Mouse (Mus musculus) limb, embryonic 14.5 days (tissue): ENCODE results near the gene Serinc3. TPM values are rescaled to one million over a fixed set of nuclear protein-coding genes. Genes with fewer than 3 reads are reported as not detected.
A peak's percentile ranks its signal among the peaks of the same experiment; 100 is the strongest.

Experiments used
- ATAC-seq: fragments of 200-750 bp; cut with Nextera tagmentation; 2 replicates; pipeline ENCODE4 v1.8.0; 2017; ENCODE audit warnings: low read depth, moderate number of reproducible peaks, moderate TSS enrichment; ENCODE audit not compliant: low FRiP score
- DNase-seq: peaks from one replicate; pipeline ENCODE4 v3.0.0-alpha.2; 2015; ENCODE audit warnings: low spot score
- H3K27ac ChIP-seq: fragments of 300-500 bp; sonication (generic); replicated peaks from 2 replicates; pipeline ENCODE4 v1.5.1; 2014; ENCODE audit warnings: low read depth, mild to moderate bottlenecking, low read length, moderate library complexity, mixed read lengths
- H3K27me3 ChIP-seq: fragments of 300-500 bp; sonication (generic); 2 replicates; pipeline ENCODE4 v1.6.1; 2014; ENCODE audit warnings: low read length, mixed read lengths; ENCODE audit not compliant: control insufficient read depth, insufficient read depth
- H3K36me3 ChIP-seq: fragments of 300-500 bp; sonication (generic); 2 replicates; pipeline ENCODE4 v1.6.1; 2014; ENCODE audit warnings: mild to moderate bottlenecking, low read length, moderate library complexity, mixed read lengths; ENCODE audit not compliant: control insufficient read depth, insufficient read depth
- H3K4me1 ChIP-seq: fragments of 300-500 bp; sonication (generic); 2 replicates; pipeline ENCODE4 v1.6.1; 2014; ENCODE audit warnings: antibody characterized with exemption, low read length, mixed read lengths; ENCODE audit not compliant: control insufficient read depth, insufficient read depth
- H3K4me2 ChIP-seq: fragments of 300-500 bp; sonication (generic); replicated peaks from 2 replicates; pipeline ENCODE4 v1.6.1; 2014; ENCODE audit warnings: low read depth, mild to moderate bottlenecking, low read length, moderate library complexity; ENCODE audit not compliant: severe bottlenecking
- H3K4me3 ChIP-seq: fragments of 300-500 bp; sonication (generic); replicated peaks from 2 replicates; pipeline ENCODE4 v1.5.1; 2014; ENCODE audit warnings: low read length
- H3K9ac ChIP-seq: fragments of 300-500 bp; sonication (generic); 2 replicates; pipeline ENCODE4 v1.6.1; 2014; ENCODE audit warnings: mild to moderate bottlenecking, low read depth, low read length, moderate library complexity; ENCODE audit not compliant: severe bottlenecking
- H3K9me3 ChIP-seq: fragments of 300-500 bp; sonication (generic); 2 replicates; pipeline ENCODE4 v1.6.1; 2016; ENCODE audit warnings: low read length; ENCODE audit not compliant: control insufficient read depth
- POLR2A ChIP-seq: fragments of 200-500 bp; IDR thresholded peaks from 2 replicates; pipeline ENCODE4 v1.8.0; 2012; ENCODE audit warnings: inconsistent platforms, mild to moderate bottlenecking, moderate library complexity, borderline replicate concordance; ENCODE audit not compliant: insufficient read depth, insufficient read length; ENCODE audit errors: extremely low read depth
- WGBS: fragments of 180-500 bp; shearing (Covaris S2); extraction: QIAGEN DNeasy Blood & Tissue Kit; methylation state at CpG from one replicate; pipeline ENCODE4 v1.1.7; 2014; 5-methylcytosine and 5-hydroxymethylcytosine counted together
- polyA plus RNA-seq, 2 experiments: library from polyadenylated mRNA; depleted of rRNA in 1 of 2; stranded (reverse) in 1 of 2; unstranded in 1 of 2; fragments of >200 nt; fragmentation: Nextera tagmentation in 1 of 2; extraction: Ambion mirVana in 1 of 2; gene quantifications; 2 replicates each; pipeline versions ENCODE4 v1.2.1 to v1.2.3; 2012 to 2014

Gene Serinc3
- polyA plus RNA-seq, 2 experiments, result 43.4 to 99.5 TPM

DNA sequence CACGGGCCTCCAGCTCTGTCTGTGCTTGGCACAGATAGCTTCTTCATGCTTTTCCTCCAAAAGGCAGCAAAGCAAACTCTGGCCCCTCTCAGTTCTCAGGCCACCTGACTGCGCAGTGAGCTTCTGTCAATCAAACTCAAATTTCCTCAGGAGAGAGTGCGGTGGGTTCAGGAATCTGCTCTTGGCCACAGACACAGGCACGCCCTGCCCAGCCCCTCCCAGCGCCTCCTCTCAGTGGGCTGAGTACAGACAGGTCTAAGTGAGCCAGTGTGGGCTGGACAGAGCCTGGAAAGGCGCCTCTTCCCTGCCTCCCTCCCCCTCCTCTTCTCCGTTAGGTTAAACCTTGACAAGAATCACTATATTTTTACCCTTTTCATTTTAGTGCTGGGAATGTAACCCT, 36.9 kb downstream of the Serinc3 start:
- no peaks in the 10 kb centered on the region for H3K9me3 ChIP-seq
- H3K36me3 ChIP-seq, result peaks cover 41% of the 10 kb centered on the region
- no peak overlapping the region for H3K27ac ChIP-seq
- no peaks in the 10 kb centered on the region for H3K4me1 ChIP-seq
- TF ChIP-seq POLR2A, result no peak
- no peak for DNase-seq
- H3K27me3 ChIP-seq, result no peaks in the 10 kb centered on the region
- ATAC-seq, result no peak
- H3K9ac ChIP-seq, result no peak overlapping the region
- 86% methylated on average over 7 of the region's 7 CpGs for WGBS
- H3K4me3 ChIP-seq, result no peak overlapping the region
- no peak overlapping the region for H3K4me2 ChIP-seq

DNA sequence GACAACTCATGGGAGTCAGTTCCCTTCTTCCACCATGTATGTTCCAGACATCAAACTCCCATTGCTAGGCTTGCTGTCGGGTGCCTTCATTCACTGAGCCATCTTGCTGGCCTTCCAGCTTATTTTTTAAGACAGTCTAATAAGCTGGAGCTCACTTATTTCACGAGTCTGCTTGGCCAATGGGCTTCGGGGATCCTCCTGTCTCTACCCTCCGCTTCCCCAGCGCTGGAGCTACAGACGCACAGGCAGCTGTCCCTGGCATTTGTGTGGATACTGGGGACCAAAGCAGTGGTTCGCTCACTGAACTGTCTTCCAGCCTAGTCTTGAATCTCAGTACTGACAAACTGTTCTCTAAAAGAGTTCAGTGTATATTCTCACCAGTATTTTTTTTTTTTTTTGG, 38.8 kb downstream of the Serinc3 start:
- TF ChIP-seq POLR2A, result no peak
- Histone ChIP-seq H3K27ac (no peak overlapping the region), H3K9me3 (no peaks in the 10 kb centered on the region), H3K27me3 (no peaks in the 10 kb centered on the region), H3K4me2 (no peak overlapping the region), H3K4me3 (no peak overlapping the region), H3K36me3 (peaks cover 28% of the 10 kb centered on the region), H3K9ac (no peak overlapping the region), H3K4me1 (peaks cover 3% of the 10 kb centered on the region)
- no peak for ATAC-seq
- no peak for DNase-seq
- 83% methylated on average over 7 of the region's 7 CpGs for WGBS

DNA sequence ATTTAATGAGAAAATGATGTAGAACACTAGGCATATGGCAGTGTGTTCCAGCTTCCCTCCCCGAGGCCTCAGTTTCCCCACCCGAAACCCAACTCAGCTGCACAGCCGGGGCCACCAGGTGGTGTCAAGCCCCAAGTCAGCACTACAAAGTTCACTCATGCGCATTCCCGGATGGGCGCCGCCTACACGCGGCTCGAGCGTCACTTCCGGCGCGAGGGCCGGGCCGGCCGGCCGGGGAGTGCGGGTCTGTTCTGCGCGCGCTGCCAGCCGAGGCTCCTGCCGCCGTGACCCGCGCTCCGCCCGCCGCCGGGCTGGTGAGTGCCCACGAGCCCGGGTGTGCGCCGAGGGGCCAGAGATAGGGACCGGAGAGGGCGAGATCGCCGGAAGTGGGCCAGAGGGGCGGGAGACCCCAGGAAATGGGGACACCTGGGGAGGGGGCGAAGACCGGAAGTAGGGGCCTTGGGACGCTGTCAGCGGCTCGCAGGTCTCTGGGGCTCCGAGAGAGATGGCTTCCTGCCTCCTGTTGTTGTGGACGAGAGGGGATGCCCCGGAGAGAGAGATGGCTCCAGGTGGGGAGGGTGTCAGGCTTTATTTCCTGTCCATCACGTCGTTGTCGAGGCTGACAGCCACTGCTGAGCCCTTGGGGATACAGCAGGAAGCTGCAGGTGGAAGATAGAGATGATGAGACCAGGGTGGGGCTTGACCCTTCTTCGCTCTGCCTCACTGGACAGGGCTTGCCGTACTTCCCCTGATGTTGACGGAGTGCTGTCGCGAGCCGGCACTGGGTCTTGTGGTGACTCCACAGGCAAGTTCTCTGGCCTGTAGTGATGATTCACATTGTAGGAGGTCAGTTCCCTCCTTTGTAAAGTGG, 42.6 kb downstream of the Serinc3 start, which contains the start of gene Ttpal:
Ttpal (plus strand) TSS at position 214 of the 871 bp plus-strand sequence.
- peak; percentile 50; the same call in 1 of the 2 replicates for TF ChIP-seq POLR2A
- Histone ChIP-seq H3K4me2 (peak within 1 kb of the TSS; percentile 90), H3K9me3 (no peaks in the 10 kb centered on the region), H3K9ac (peak within 1 kb of the TSS; percentile 95), H3K27ac (peak within 1 kb of the TSS; percentile 86), H3K4me1 (peaks cover 3% of the 10 kb centered on the region), H3K4me3 (peak within 1 kb of the TSS; percentile 90), H3K27me3 (no peaks in the 10 kb centered on the region), H3K36me3 (no peaks in the 10 kb centered on the region; the same call in 1 of the 2 replicates)
- DNase-seq (peak; percentile 84), ATAC-seq (peak; percentile 89)
- 3% methylated on average over 34 of the region's 57 CpGs for WGBS

DNA sequence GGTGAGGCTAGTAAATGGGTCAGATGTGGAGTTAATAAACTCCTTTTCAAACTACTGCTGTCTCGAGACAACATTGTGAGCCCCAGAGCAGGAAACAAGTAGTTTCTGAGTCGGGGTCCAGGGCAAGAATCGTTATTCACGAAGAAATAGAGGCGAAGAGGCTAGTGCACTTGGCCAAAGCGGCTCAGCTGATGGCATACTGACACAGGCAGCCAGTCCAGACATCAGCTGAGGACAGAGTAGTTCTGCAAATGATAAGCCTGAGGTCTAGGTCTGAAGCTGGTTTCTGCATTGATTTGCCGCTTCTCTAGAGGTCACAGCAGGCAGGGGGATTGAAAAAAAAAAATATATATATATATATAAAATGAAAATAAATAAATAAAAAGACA, 43.2 kb downstream of the Serinc3 start:
- Histone ChIP-seq H3K9me3 (no peaks in the 10 kb centered on the region), H3K27ac (no peak overlapping the region; the same call in 1 of the 2 replicates), H3K36me3 (no peaks in the 10 kb centered on the region), H3K4me2 (peak overlapping the region; percentile 90), H3K27me3 (no peaks in the 10 kb centered on the region), H3K4me1 (peaks cover 3% of the 10 kb centered on the region), H3K9ac (peak overlapping the region; percentile 95), H3K4me3 (peak overlapping the region; percentile 90)
- ATAC-seq (no peak), DNase-seq (no peak)
- TF ChIP-seq POLR2A, result no peak
- WGBS, result 78% methylated on average over 7 of the region's 7 CpGs

DNA sequence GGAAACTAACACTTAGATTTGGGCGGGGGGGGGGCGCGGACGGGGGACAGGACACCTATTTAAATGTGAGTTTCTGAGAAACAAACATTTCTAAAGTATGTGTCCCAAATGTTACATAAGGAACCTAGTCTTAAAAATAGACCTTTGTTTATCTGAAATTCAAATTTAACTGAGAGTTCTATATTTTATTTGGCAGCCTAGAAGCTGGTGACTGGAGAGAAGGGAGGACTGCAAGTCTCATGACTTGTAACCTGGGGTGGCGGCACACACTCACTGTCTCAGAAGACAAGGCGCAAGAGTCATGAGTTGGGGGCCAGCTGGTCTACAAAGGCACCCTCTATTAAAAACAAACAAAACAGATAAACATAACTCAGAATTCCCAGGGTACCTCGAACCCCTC, 43.9 kb downstream of the Serinc3 start:
- TF ChIP-seq POLR2A, result no peak
- no peak for DNase-seq
- 87% methylated on average over 7 of the region's 7 CpGs for WGBS
- H3K36me3 ChIP-seq, result no peaks in the 10 kb centered on the region
- no peaks in the 10 kb centered on the region for H3K27me3 ChIP-seq
- H3K4me2 ChIP-seq, result no peak overlapping the region
- no peaks in the 10 kb centered on the region for H3K9me3 ChIP-seq
- H3K4me1 ChIP-seq, result peaks cover 3% of the 10 kb centered on the region
- no peak overlapping the region for H3K27ac ChIP-seq
- no peak overlapping the region for H3K9ac ChIP-seq
- ATAC-seq, result no peak
- H3K4me3 ChIP-seq, result no peak overlapping the region
